Mouse (Mus musculus) small intestine, adult 2 months (tissue): ENCODE results near the gene Ikbke. TPM values are rescaled to one million over a fixed set of nuclear protein-coding genes. Genes with fewer than 3 reads are reported as not detected.
A peak's percentile ranks its signal among the peaks of the same experiment; 100 is the strongest.

Experiments used
- H3K27ac ChIP-seq: fragments of 200-500 bp; 2 replicates; pipeline ENCODE4 v1.5.1; 2012; ENCODE audit warnings: low read depth, low read length, control low read depth, inconsistent platforms; ENCODE audit not compliant: insufficient read depth
- H3K27me3 ChIP-seq: fragments of 200-500 bp; 2 replicates; pipeline ENCODE4 v1.6.1; 2012; ENCODE audit warnings: mild to moderate bottlenecking, moderate library complexity, low read length, inconsistent platforms; ENCODE audit not compliant: control insufficient read depth, insufficient read depth
- H3K36me3 ChIP-seq: fragments of 200-500 bp; 2 replicates; pipeline ENCODE4 v1.6.1; 2012; ENCODE audit warnings: mild to moderate bottlenecking, low read length, control low read depth, inconsistent platforms; ENCODE audit not compliant: control insufficient read depth, insufficient read depth
- H3K4me1 ChIP-seq: fragments of 200-500 bp; 2 replicates; pipeline ENCODE4 v1.6.1; 2012; ENCODE audit warnings: low read length, inconsistent platforms, mixed read lengths; ENCODE audit not compliant: control insufficient read depth, insufficient read depth, insufficient read length
- H3K4me3 ChIP-seq: fragments of 200-500 bp; 2 replicates; pipeline ENCODE4 v1.5.1; 2012; ENCODE audit warnings: low read depth, mild to moderate bottlenecking, control low read depth, inconsistent platforms, low read length, moderate library complexity
- CTCF ChIP-seq: fragments of 200-500 bp; IDR thresholded peaks from 2 replicates; pipeline ENCODE4 v1.5.1; 2012; ENCODE audit warnings: low read depth, mild to moderate bottlenecking, control low read depth, inconsistent platforms, low read length, moderate library complexity, mixed read lengths; ENCODE audit not compliant: insufficient replicate concordance, insufficient read length; ENCODE audit errors: extremely low read depth
- POLR2A ChIP-seq: fragments of 200-500 bp; IDR thresholded peaks from 2 replicates; pipeline ENCODE4 v1.6.1; 2012; ENCODE audit warnings: low read depth, mild to moderate bottlenecking, control low read depth, inconsistent platforms, low read length, moderate library complexity
- WGBS: fragments of 180-500 bp; shearing (Covaris S2); methylation state at CpG from one replicate; pipeline ENCODE4 v1.1.7; 2018; 5-methylcytosine and 5-hydroxymethylcytosine counted together
- polyA plus RNA-seq: library from polyadenylated mRNA; depleted of rRNA; stranded (reverse); fragments of >200 nt; gene quantifications from 2 replicates; pipeline ENCODE4 v1.2.3, GENCODE M21; 2012

Ikbke gene
- polyA plus RNA-seq, 1 experiment = 43.9 TPM

DNA sequence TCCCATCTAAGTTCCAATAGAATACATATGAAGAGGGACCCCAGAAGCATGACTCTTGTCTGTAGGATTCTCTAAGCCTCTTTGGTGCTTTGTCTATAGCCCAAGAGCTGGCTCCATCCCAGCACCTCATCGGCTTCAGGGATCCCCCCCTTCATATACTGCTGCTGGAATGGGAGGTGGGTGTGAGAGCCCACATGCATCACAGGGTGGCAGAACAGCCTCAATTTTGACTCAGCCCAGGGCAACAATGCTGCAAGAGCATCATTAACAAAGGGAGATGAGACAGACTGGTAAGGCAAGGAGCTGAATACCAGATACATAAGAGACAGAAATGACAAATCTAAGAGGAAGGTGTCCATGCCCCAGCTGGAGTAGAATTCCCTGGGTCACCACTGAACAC is 4.8 kb upstream of the Ikbke start:
- Histone ChIP-seq H3K36me3 (no peaks in the 10 kb centered on the region), H3K27ac (no peak overlapping the region), H3K4me3 (no peak overlapping the region), H3K4me1 (peaks cover 26% of the 10 kb centered on the region; the same call in 1 of the 2 replicates), H3K27me3 (no peaks in the 10 kb centered on the region)
- whole genome bisulfite sequencing = 82% methylated on average over 1 of the region's 1 CpGs
- TF ChIP-seq POLR2A (no peak), CTCF (no peak)

DNA sequence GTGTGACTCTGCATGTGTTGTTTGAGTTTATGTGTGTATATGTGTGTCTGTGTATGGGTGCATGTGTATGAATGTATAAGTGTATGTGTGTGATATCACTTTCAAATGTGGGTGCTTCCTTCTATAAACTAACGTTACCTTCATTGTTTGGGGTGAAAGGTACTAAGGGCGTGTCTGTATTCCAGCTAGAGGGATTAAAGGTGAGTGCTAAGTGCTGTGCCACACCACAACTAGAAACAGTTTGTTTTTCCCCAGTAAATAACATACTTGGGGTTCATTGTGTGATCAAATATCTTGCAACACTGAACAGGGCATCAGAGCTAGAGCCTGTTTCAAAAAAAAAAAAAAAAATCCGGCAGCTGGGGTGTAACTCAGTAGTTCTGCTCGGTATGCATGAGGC is 2.3 kb upstream of the Ikbke start:
- TF ChIP-seq POLR2A = no peak
- TF ChIP-seq CTCF = no peak
- Histone ChIP-seq H3K27me3 (no peaks in the 10 kb centered on the region), H3K4me3 (no peak overlapping the region), H3K36me3 (no peaks in the 10 kb centered on the region), H3K27ac (peak overlapping the region; percentile 68), H3K4me1 (peaks cover 37% of the 10 kb centered on the region; the same call in 1 of the 2 replicates)
- WGBS = 24% methylated on average over 4 of the region's 4 CpGs

DNA sequence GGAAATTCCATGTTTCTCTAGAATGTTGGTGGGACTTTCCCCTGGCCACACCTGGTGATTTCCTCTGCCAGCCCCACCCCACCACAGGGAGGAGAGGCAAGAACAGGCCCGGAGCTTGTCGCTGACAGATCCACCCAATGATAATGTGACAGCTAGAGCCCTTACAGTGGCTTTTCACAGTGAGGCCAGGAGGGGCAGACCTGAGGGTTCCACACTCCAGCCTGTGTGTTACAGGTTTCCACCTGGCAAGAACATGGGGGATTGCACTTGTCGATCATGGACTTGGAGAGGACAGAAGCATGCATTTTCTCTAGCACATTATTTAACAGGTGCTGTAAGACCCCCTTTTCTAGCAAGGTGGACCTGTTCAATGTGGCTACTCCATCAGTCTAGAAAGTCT is 874 bp upstream of the Ikbke start:
- Histone ChIP-seq H3K36me3 (no peaks in the 10 kb centered on the region), H3K27ac (peak overlapping the region; percentile 87), H3K4me3 (no peak overlapping the region), H3K27me3 (no peaks in the 10 kb centered on the region), H3K4me1 (peaks cover 45% of the 10 kb centered on the region)
- WGBS = 13% methylated on average over 3 of the region's 3 CpGs
- TF ChIP-seq POLR2A (no peak), CTCF (peak; percentile 21; the same call in 1 of the 2 replicates)

DNA sequence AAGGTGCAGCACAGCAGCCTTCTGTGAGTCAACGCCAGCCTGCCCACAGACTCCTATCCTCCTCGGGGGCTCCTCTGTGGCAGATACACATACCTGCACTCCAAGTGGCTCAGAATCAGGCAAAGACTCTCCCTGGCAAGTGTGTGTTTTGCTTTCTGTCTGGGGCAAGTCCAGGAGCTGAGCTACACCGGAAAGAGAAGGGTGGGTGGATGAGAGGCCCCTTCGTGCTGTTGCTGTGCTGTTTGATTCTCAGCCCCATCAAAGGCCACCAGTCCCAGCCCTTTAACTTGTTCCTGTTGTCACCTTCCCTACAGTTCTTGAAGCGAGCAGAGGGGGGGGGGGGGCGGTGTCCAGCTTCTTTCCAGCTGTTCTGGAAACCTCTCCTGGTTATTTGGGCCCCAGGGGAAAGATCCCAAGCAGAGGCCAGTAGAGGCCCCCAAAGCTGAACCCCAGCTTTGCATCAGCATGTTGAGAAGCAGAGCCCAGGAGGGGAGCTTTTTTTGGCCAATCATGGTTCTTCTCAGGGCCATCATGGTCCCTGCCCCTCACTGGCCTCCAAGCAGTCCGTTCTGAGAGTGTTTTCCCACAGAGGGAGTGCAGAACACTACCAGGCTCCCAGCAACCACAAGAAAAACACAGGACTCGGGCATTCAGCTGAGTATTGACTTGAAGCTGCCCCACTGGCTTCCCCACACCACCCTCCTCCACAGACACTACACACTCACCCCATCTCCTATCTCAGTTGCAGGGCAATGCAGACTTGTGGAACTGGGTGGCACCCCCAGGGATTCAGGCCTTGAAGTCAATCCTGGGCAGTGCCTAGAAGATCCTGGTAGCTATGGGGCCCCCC is 575 bp downstream of the Ikbke start:
- WGBS = 19% methylated on average over 8 of the region's 8 CpGs
- Histone ChIP-seq H3K36me3 (no peaks in the 10 kb centered on the region), H3K4me3 (peak overlapping the region; percentile 79), H3K4me1 (peaks cover 48% of the 10 kb centered on the region), H3K27ac (peak overlapping the region; percentile 87), H3K27me3 (no peaks in the 10 kb centered on the region)
- TF ChIP-seq POLR2A (0 out of 2 replicates have a peak, but pooled peaks have one; percentile 5), CTCF (no peak)

DNA sequence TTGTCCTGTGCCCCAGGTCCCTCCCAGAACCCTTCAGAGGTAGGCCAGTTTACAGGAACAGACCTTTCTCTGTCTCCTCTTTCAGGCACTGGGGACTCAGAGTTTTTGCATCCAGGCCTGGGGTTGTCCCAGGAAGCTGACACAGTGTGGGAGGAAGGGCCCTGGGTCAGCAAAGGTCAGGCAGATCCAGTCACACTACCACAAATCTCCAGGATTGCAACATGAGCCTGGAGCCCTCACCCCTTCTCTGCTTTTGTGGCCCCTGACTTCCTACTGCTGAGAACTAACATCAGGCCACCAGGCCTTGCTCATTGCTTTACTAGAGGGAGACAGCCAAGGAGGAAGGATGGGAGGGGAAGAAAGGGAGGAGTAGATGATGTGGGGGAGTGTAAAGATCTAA is 2.6 kb downstream of the Ikbke start:
- Histone ChIP-seq H3K27me3 (no peaks in the 10 kb centered on the region), H3K27ac (no peak overlapping the region), H3K4me3 (peak overlapping the region; percentile 65; the same call in 1 of the 2 replicates), H3K36me3 (peaks cover 8% of the 10 kb centered on the region), H3K4me1 (peaks cover 41% of the 10 kb centered on the region)
- TF ChIP-seq POLR2A = no peak
- no peak for TF ChIP-seq CTCF

DNA sequence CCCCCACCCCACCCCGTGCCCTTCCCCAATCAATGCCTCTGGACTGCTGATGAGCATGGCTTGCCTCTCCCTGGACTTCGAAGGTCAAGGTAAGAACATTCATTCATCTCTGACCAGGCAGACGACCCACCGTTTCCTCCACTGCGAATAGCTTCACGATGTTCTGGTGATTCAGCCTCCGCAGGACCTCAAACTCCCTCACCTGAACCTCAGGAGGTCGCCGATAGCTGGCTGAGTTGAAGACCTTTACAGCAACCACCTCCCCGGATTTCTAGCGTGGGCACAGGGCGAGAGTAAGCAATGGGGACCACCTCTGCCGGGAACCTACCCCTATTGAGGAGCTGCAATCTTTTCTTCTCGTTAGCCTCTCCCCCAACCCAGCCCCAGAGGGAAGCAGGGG is 3.8 kb downstream of the Ikbke start:
- TF ChIP-seq CTCF (no peak), POLR2A (no peak)
- Histone ChIP-seq H3K4me3 (peak overlapping the region; percentile 65), H3K27me3 (no peaks in the 10 kb centered on the region), H3K4me1 (peaks cover 32% of the 10 kb centered on the region), H3K27ac (peak overlapping the region; percentile 44), H3K36me3 (peaks cover 19% of the 10 kb centered on the region)
- 58% methylated on average over 14 of the region's 14 CpGs for WGBS

DNA sequence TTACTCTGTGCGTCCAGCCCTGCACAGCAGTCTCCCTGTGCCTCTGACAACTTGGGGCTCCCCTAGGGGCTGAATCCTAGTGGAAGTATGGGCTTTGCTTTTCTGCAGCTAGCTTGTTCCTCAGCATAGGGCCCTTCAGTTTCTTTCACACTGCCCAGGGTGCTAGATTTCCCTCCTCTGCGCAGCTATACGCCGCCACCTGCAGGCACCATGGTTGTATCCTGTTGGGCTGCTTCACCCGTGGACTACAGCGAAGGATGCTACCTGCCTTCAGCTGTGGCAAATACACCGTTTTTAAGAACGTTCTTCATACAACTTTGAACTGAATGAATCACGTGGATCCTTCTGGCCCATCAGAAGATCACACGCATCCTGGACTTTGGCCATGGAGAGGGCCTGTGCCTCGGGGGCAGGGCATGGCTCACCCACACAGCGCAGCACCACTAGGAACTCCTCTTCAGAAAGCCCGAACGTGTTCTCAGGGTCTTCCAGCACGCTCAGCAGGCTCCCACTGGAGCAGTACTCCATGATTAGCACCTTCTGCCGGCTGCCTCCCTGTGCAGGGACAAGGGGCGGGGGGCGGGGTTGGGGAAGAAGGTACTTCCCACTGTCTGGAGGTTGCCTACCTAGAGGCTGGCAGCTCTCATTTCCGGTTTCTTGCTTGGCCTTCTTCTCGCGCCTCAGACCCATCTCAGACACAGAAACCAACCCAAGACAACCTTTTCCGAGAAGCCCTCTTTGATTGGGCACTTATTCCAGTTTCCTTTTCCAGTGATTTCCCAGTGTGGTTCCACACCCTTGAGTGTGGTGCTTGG is 4.5 kb downstream of the Ikbke start:
- Histone ChIP-seq H3K4me1 (peaks cover 26% of the 10 kb centered on the region), H3K36me3 (peaks cover 20% of the 10 kb centered on the region), H3K27me3 (no peaks in the 10 kb centered on the region), H3K27ac (peak overlapping the region; percentile 80), H3K4me3 (peak overlapping the region; percentile 65)
- WGBS = 21% methylated on average over 22 of the region's 22 CpGs
- TF ChIP-seq CTCF (no peak), POLR2A (peak; percentile 27; the same call in 1 of the 2 replicates)
